Mouse (Mus musculus) liver, adult 2 months (tissue): Measurements from ENCODE around the gene Gabrb2.

ENCODE experiments used
- CTCF ChIP-seq: fragments of 200-500 bp; IDR thresholded peaks from 2 replicates; pipeline ENCODE4 v1.5.1; 2011; ENCODE audit warnings: low read depth, low read length, control low read depth
- POLR2A ChIP-seq: fragments of 200-500 bp; IDR thresholded peaks from 2 replicates; pipeline ENCODE4 v1.6.1; 2011; ENCODE audit warnings: low read length, control low read depth; ENCODE audit not compliant: insufficient read depth; ENCODE audit errors: extremely low read depth

DNA sequence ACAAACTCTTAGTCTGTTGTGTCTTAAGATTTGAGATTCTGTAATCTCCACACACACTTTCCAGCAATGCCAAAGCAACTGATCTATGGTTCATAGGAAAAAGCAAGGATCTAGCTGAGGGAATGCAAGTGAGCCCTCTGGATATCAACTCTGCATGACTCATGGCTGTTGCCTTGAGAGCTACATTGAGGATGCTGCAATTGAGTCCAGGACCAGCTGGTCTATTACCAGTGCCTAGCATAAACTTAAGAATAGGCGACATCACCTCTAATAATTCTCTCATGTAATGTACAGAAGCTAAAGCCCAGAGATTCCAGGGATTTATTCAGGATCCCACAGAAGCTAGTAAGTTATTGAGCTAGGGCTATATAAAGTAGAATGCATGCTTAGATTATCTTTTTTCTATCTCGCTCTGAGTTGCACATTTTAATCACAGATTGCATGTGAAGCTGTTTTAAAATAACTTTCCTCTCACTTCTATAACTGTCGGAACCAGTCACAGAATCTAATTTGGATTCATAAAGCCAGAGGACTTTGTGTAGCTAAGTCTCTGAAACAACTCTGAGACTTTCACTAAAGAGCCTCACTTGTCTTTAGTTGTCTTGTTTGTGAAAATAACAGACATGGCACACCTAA is 189.7 kb downstream of the Gabrb2 start:
- TF ChIP-seq POLR2A (no peak), CTCF (no peak)
